Mouse (Mus musculus): ENCODE results near the gene Krt27.

Krt27 gene

GRCm38 (mm10) chr11:99351004-99351403, at the start of gene Krt27:
Krt27 (minus strand) TSS chr11:99351104.
- CTCF ChIA-PET: no interaction called here

GRCm38 (mm10) chr11:99399956-99400549, 49.1 kb upstream of the Krt27 start:
- CTCF ChIA-PET: no interaction called here

- CTCF ChIA-PET: no interaction called here
These were observed 47.9 kb upstream of the Krt27 start for GRCm38 (mm10) chr11:99398832-99399231.

- CTCF ChIA-PET: no interaction called here
These were observed 47.2 kb upstream of the Krt27 start for GRCm38 (mm10) chr11:99398084-99398483.

- CTCF ChIA-PET: interaction anchor here (0.5 kb wide), 1 partner anchor 28 kb away, joined by 3 read pairs; no protein-coding TSS in a partner anchor
These were observed 45.8 kb upstream of the Krt27 start for GRCm38 (mm10) chr11:99396661-99397060.

GRCm38 (mm10) chr11:99396034-99396433, 45.1 kb upstream of the Krt27 start:
- CTCF ChIA-PET: no interaction called here

- CTCF ChIA-PET: no interaction called here
These were observed 41.6 kb upstream of the Krt27 start for GRCm38 (mm10) chr11:99392492-99392891.

- CTCF ChIA-PET: no interaction called here
These were observed 40.5 kb upstream of the Krt27 start for GRCm38 (mm10) chr11:99391375-99391774.

- CTCF ChIA-PET: no interaction called here
These were observed 40.0 kb upstream of the Krt27 start for GRCm38 (mm10) chr11:99390866-99391265.

GRCm38 (mm10) chr11:99389264-99389663, 38.4 kb upstream of the Krt27 start, which contains the start of gene Krt10:
Krt10 (minus strand) TSS chr11:99389364.
- CTCF ChIA-PET: no interaction called here

- CTCF ChIA-PET: no interaction called here
These were observed 37.8 kb upstream of the Krt27 start for GRCm38 (mm10) chr11:99388661-99389060.

GRCm38 (mm10) chr11:99385813-99386721, 35.2 kb upstream of the Krt27 start:
- CTCF ChIA-PET: no interaction called here

GRCm38 (mm10) chr11:99379568-99379967, 28.7 kb upstream of the Krt27 start:
- CTCF ChIA-PET: interaction anchor here (0.6 to 1.0 kb wide), 2 partner anchors 10 to 68 kb away, joined by 3 to 7 read pairs; no protein-coding TSS in a partner anchor

- CTCF ChIA-PET: no interaction called here
These were observed 23.9 kb upstream of the Krt27 start, which contains the start of gene Krt28 for GRCm38 (mm10) chr11:99374803-99375202. Krt28 (minus strand) TSS chr11:99374903.

GRCm38 (mm10) chr11:99369853-99370451, 19.0 kb upstream of the Krt27 start:
- CTCF ChIA-PET: interaction anchor here (0.7 to 1.2 kb wide), 2 partner anchors 10 to 345 kb away, joined by 3 read pairs; no protein-coding TSS in a partner anchor

- CTCF ChIA-PET: interaction anchor here (0.6 to 1.2 kb wide), 3 partner anchors 11 to 949 kb away, joined by 3 to 5 read pairs (median 3); no protein-coding TSS in a partner anchor
These were observed 18.3 kb upstream of the Krt27 start for GRCm38 (mm10) chr11:99369229-99369628.

- CTCF ChIA-PET: no interaction called here
These were observed 15.9 kb upstream of the Krt27 start for GRCm38 (mm10) chr11:99366791-99367190.

- CTCF ChIA-PET: no interaction called here
These were observed 13.5 kb upstream of the Krt27 start for GRCm38 (mm10) chr11:99364412-99364811.

GRCm38 (mm10) chr11:99361423-99361822, 10.5 kb upstream of the Krt27 start:
- CTCF ChIA-PET: no interaction called here

GRCm38 (mm10) chr11:99339299-99339847, 11.5 kb downstream of the Krt27 start:
- CTCF ChIA-PET: no interaction called here

GRCm38 (mm10) chr11:99337866-99338265, 13.0 kb downstream of the Krt27 start, which contains the start of gene Krt26:
Krt26 (minus strand) TSS chr11:99337966.
- CTCF ChIA-PET: interaction anchor here (0.6 kb wide), 1 partner anchor 32 kb away, joined by 7 read pairs; no protein-coding TSS in a partner anchor

GRCm38 (mm10) chr11:99333426-99333825, 17.5 kb downstream of the Krt27 start:
- CTCF ChIA-PET: no interaction called here

All from spleen, embryonic (tissue).